Mouse (Mus musculus) gastrocnemius, postnatal 4 days (tissue): ENCODE measurements around the gene Pxylp1. TPM values are rescaled to one million over a fixed set of nuclear protein-coding genes. Genes with fewer than 3 reads are reported as not detected.

Source experiments
- DNase-seq, 2 experiments: peaks; one replicate each; pipeline ENCODE4 v3.0.0; 2021 to 2022; ENCODE audit warnings: low spot score in 2 of 2, mixed read lengths in 2 of 2
- total RNA-seq, 2 experiments: library from RNA; stranded (reverse); gene quantifications; 2 replicates each; pipeline ENCODE4 v1.2.3; 2021

The Pxylp1 gene
- total RNA-seq, 2 experiments from 2014 or later, result 7.4 to 7.6 TPM

- DNase-seq, result no peak
These were observed 29.6 kb downstream of the Pxylp1 start for GRCm38 (mm10) chr9:96862836-96863235.

GRCm38 (mm10) chr9:96861092-96861487, 31.4 kb downstream of the Pxylp1 start:
- no peak for DNase-seq

GRCm38 (mm10) chr9:96860380-96861091, 31.9 kb downstream of the Pxylp1 start:
- no peak for DNase-seq

GRCm38 (mm10) chr9:96859027-96859426, 33.4 kb downstream of the Pxylp1 start:
- DNase-seq, result no peak

- DNase-seq, result no peak
These were observed 34.6 kb downstream of the Pxylp1 start for GRCm38 (mm10) chr9:96857838-96858237.

GRCm38 (mm10) chr9:96853300-96854186, 38.9 kb downstream of the Pxylp1 start:
- no peak for DNase-seq

- DNase-seq, result no peak
These were observed 40.8 kb downstream of the Pxylp1 start for GRCm38 (mm10) chr9:96851634-96852033.

GRCm38 (mm10) chr9:96851036-96851435, 41.4 kb downstream of the Pxylp1 start:
- no peak for DNase-seq

- no peak for DNase-seq
These were observed 43.5 kb downstream of the Pxylp1 start for GRCm38 (mm10) chr9:96849012-96849411.

GRCm38 (mm10) chr9:96846361-96846760, 46.1 kb downstream of the Pxylp1 start:
- no peak for DNase-seq

- peak; percentile 56 to 78 for DNase-seq
These were observed 47.7 kb downstream of the Pxylp1 start for GRCm38 (mm10) chr9:96844798-96845209.

GRCm38 (mm10) chr9:96839376-96839775, 53.1 kb downstream of the Pxylp1 start:
- no peak for DNase-seq

- DNase-seq, result no peak
These were observed 53.6 kb downstream of the Pxylp1 start for GRCm38 (mm10) chr9:96838864-96839263.

GRCm38 (mm10) chr9:96837781-96838420, 54.6 kb downstream of the Pxylp1 start:
- DNase-seq, result no peak

- no peak for DNase-seq
These were observed 55.5 kb downstream of the Pxylp1 start for GRCm38 (mm10) chr9:96836984-96837383.

GRCm38 (mm10) chr9:96835374-96835921, 57.0 kb downstream of the Pxylp1 start:
- no peak for DNase-seq

- no peak for DNase-seq
These were observed 58.9 kb downstream of the Pxylp1 start for GRCm38 (mm10) chr9:96833606-96834005.

- no peak for DNase-seq
These were observed 60.0 kb downstream of the Pxylp1 start for GRCm38 (mm10) chr9:96832516-96832915.

GRCm38 (mm10) chr9:96830856-96831359, 61.6 kb downstream of the Pxylp1 start:
- no peak for DNase-seq

GRCm38 (mm10) chr9:96829682-96830081, 62.8 kb downstream of the Pxylp1 start:
- DNase-seq, result no peak

GRCm38 (mm10) chr9:96828071-96828470, 64.4 kb downstream of the Pxylp1 start:
- no peak for DNase-seq
